Mouse (Mus musculus) spleen, postnatal 14 days (tissue): ENCODE measurements at regions not wholly inside any gene's neighbourhood (a gene's known extent, or its start where the extent isn't known, plus 50 kb on each side); places are given as distances from the start of the nearest gene placed in this dataset.
A peak's percentile ranks its signal among the peaks of the same experiment; 100 is the strongest.
"Not testable (repeated sequence)": the region's sequence is repeated elsewhere in the genome, so short reads cannot be mapped to it uniquely, and the experiment has no call there.

ENCODE experiments used
- DNase-seq, 2 experiments: peaks; one replicate each; pipeline ENCODE4 v3.0.0; 2021 to 2022; ENCODE audit warnings: low spot score in 2 of 2

- peak in 1 of 2 experiments; percentile 37 for DNase-seq
Observed at GRCm38 (mm10) chr8:24386462-24386861, 339.2 kb downstream of the Adam3 start.

GRCm38 (mm10) chr8:24383963-24384435, 341.7 kb downstream of the Adam3 start:
- no peak for DNase-seq

- DNase-seq, result no peak
Observed at GRCm38 (mm10) chr8:24383130-24383962, 342.3 kb downstream of the Adam3 start.

GRCm38 (mm10) chr8:24381666-24382253, 343.9 kb downstream of the Adam3 start:
- DNase-seq, result no peak

- no peak for DNase-seq
Observed at GRCm38 (mm10) chr8:24378070-24378469, 347.6 kb downstream of the Adam3 start.

GRCm38 (mm10) chr8:24376846-24377245, 348.8 kb downstream of the Adam3 start:
- DNase-seq, result not testable (repeated sequence)

- DNase-seq, result no peak
Observed at GRCm38 (mm10) chr8:24374503-24374902, 351.1 kb downstream of the Adam3 start.

- no peak for DNase-seq
Observed at GRCm38 (mm10) chr8:24372068-24372467, 353.6 kb downstream of the Adam3 start.

- no peak for DNase-seq
Observed at GRCm38 (mm10) chr8:24366000-24366399, 359.7 kb downstream of the Adam3 start.

GRCm38 (mm10) chr8:24364685-24365084, 361.0 kb downstream of the Adam3 start:
- DNase-seq, result no peak

GRCm38 (mm10) chr8:24359022-24359600, 366.5 kb downstream of the Adam3 start:
- no peak for DNase-seq

GRCm38 (mm10) chr8:24355146-24355545, 370.5 kb downstream of the Adam3 start:
- DNase-seq, result no peak

- DNase-seq, result no peak
Observed at GRCm38 (mm10) chr8:24353842-24354241, 371.8 kb downstream of the Adam3 start.

- no peak for DNase-seq
Observed at GRCm38 (mm10) chr8:24352322-24352721, 373.3 kb downstream of the Adam3 start.

- no peak for DNase-seq
Observed at GRCm38 (mm10) chr8:24351760-24352159, 373.9 kb downstream of the Adam3 start.

GRCm38 (mm10) chr8:24346390-24347113, 379.1 kb downstream of the Adam3 start:
- DNase-seq, result no peak

GRCm38 (mm10) chr8:24338694-24339093, 387.0 kb downstream of the Adam3 start:
- DNase-seq, result no peak

GRCm38 (mm10) chr8:24337635-24338034, 388.0 kb downstream of the Adam3 start:
- no peak for DNase-seq

GRCm38 (mm10) chr8:24335709-24336108, 389.9 kb downstream of the Adam3 start:
- no peak for DNase-seq

- no peak for DNase-seq
Observed at GRCm38 (mm10) chr8:24333705-24334104, 391.9 kb downstream of the Adam3 start.

- DNase-seq, result no peak
Observed at GRCm38 (mm10) chr8:24310893-24311292, 414.8 kb downstream of the Adam3 start.

GRCm38 (mm10) chr8:24294565-24294964, 431.1 kb downstream of the Adam3 start:
- no peak for DNase-seq
